Mouse (Mus musculus): ENCODE data around the gene Fam90a1b. TPM values are rescaled to one million over a fixed set of nuclear protein-coding genes. Genes with fewer than 3 reads are reported as not detected.
"Not testable (repeated sequence)": the region's sequence is repeated elsewhere in the genome, so short reads cannot be mapped to it uniquely, and the experiment has no call there.

Gene Fam90a1b
- not detected in 2 replicates for total RNA-seq (2021)
- long read RNA-seq, experiment 1, result 0 reads
- long read RNA-seq, experiment 2, result 0 reads

- peak; percentile 97 for DNase-seq
Observed at GRCm38 (mm10) chrX:94366670-94367241, at the start of gene Fam90a1b, which contains the start of gene Apoo. Gene Fam90a1b, minus strand, starts transcription at chrX:94366777. Gene Apoo, plus strand, starts transcription at chrX:94367117.

GRCm38 (mm10) chrX:94408975-94409374 is 42.4 kb upstream of the Fam90a1b start:
- DNase-seq, result no peak

GRCm38 (mm10) chrX:94378734-94379133 is 12.2 kb upstream of the Fam90a1b start:
- DNase-seq, result no peak

- peak; percentile 45 for DNase-seq
Observed at GRCm38 (mm10) chrX:94367248-94367647, 671 bp upstream of the Fam90a1b start.

- DNase-seq, result no peak
Observed at GRCm38 (mm10) chrX:94366029-94366428, 548 bp downstream of the Fam90a1b start.

GRCm38 (mm10) chrX:94365381-94365925 is 1.1 kb downstream of the Fam90a1b start:
- DNase-seq, result no peak

- not testable (repeated sequence) for DNase-seq
Observed at GRCm38 (mm10) chrX:94343638-94344037, 22.9 kb downstream of the Fam90a1b start.

- no peak for DNase-seq
Observed at GRCm38 (mm10) chrX:94321036-94321902, 45.3 kb downstream of the Fam90a1b start.

Small RNAs within 50 kb of the gene (microRNA-seq; reads per million reads assigned to microRNA genes)
- 0 reads per million in 2 experiments for gene Gm44477

Other genes with a start within 250 kb of the Fam90a1b start
- 28.1 and 28.6 TPM in 2 replicates for gene Zfx, start 243.1 kb downstream of the Fam90a1b start, total RNA-seq (2021)
- 110 and 127 TPM in 2 replicates for gene Eif2s3x, start 153.9 kb downstream of the Fam90a1b start, total RNA-seq (2021)
- gene Klhl15, start 132.2 kb downstream of the Fam90a1b start, total RNA-seq (2021), result 15.7 and 15.9 TPM in 2 replicates
- gene Apoo, start 340 bp upstream of the Fam90a1b start, total RNA-seq (2021), result 123 and 127 TPM in 2 replicates
- gene Maged1, start 175.4 kb upstream of the Fam90a1b start, total RNA-seq (2021), result 223 and 229 TPM in 2 replicates